Mouse (Mus musculus) midbrain, postnatal 0 days (tissue): ENCODE data around the gene Ap2a2. TPM values are rescaled to one million over a fixed set of nuclear protein-coding genes. Genes with fewer than 3 reads are reported as not detected.

Experiments used
- ATAC-seq: fragments of 200-750 bp; cut with Nextera tagmentation; 2 replicates; pipeline ENCODE4 v1.8.0; 2017; ENCODE audit warnings: moderate number of reproducible peaks, mild to moderate bottlenecking, moderate TSS enrichment, moderate library complexity; ENCODE audit not compliant: low FRiP score
- DNase-seq: peaks from one replicate; pipeline ENCODE4 v3.0.0-alpha.2; 2015; ENCODE audit warnings: low spot score
- H3K27ac ChIP-seq: fragments of 300-500 bp; sonication (generic); 2 replicates; pipeline ENCODE4 v1.5.1; 2014; ENCODE audit warnings: low read depth, mild to moderate bottlenecking, low read length, mixed read lengths
- H3K27me3 ChIP-seq: fragments of 300-500 bp; sonication (generic); 2 replicates; pipeline ENCODE4 v1.6.1; 2014; ENCODE audit warnings: low read length, control low read depth, mixed read lengths; ENCODE audit not compliant: insufficient read depth
- H3K36me3 ChIP-seq: fragments of 300-500 bp; sonication (generic); 2 replicates; pipeline ENCODE4 v1.6.1; 2014; ENCODE audit warnings: low read length, control low read depth, mixed read lengths; ENCODE audit not compliant: insufficient read depth
- H3K4me1 ChIP-seq: fragments of 300-500 bp; sonication (generic); 2 replicates; pipeline ENCODE4 v1.6.1; 2014; ENCODE audit warnings: mild to moderate bottlenecking, control low read depth, antibody characterized with exemption, low read length, mixed read lengths; ENCODE audit not compliant: insufficient read depth
- H3K4me2 ChIP-seq: fragments of 300-500 bp; sonication (generic); 2 replicates; pipeline ENCODE4 v1.6.1; 2014; ENCODE audit warnings: low read depth, mild to moderate bottlenecking, low read length, mixed read lengths; ENCODE audit not compliant: poor library complexity, severe bottlenecking
- H3K4me3 ChIP-seq: fragments of 300-500 bp; sonication (generic); 2 replicates; pipeline ENCODE4 v1.5.1; 2014; ENCODE audit warnings: low read depth, mild to moderate bottlenecking, low read length, moderate library complexity
- H3K9ac ChIP-seq: fragments of 300-500 bp; sonication (generic); replicated peaks from 2 replicates; pipeline ENCODE4 v1.6.1; 2014; ENCODE audit warnings: mild to moderate bottlenecking, low read length, moderate library complexity, mixed read lengths; ENCODE audit not compliant: poor library complexity, severe bottlenecking
- H3K9me3 ChIP-seq: fragments of 300-500 bp; sonication (generic); 2 replicates; pipeline ENCODE4 v1.6.1; 2016; ENCODE audit warnings: low read length, control low read depth
- CTCF ChIP-seq: IDR thresholded peaks from 2 replicates; pipeline ENCODE4 v1.5.1; 2016; ENCODE audit warnings: antibody characterized with exemption, mild to moderate bottlenecking
- WGBS: fragments of 180-500 bp; shearing (Covaris S2); extraction: QIAGEN DNeasy Blood & Tissue Kit; methylation state at CpG from one replicate; pipeline ENCODE4 v1.1.7; 2014; 5-methylcytosine and 5-hydroxymethylcytosine counted together
- polyA plus RNA-seq: library from polyadenylated mRNA; unstranded; fragments of >200 nt; fragmentation: Nextera tagmentation; extraction: Ambion mirVana; gene quantifications from 2 replicates; pipeline ENCODE4 v1.2.1, GENCODE M21; 2015
- total RNA-seq: library from RNA; depleted of rRNA; stranded (reverse); fragments of >200 nt; gene quantifications from 2 replicates; pipeline ENCODE4 v1.2.3, GENCODE M21; 2014

Gene Ap2a2
- total and polyA plus RNA-seq, 2 experiments from 2014 or later, result 129 to 203 TPM

DNA sequence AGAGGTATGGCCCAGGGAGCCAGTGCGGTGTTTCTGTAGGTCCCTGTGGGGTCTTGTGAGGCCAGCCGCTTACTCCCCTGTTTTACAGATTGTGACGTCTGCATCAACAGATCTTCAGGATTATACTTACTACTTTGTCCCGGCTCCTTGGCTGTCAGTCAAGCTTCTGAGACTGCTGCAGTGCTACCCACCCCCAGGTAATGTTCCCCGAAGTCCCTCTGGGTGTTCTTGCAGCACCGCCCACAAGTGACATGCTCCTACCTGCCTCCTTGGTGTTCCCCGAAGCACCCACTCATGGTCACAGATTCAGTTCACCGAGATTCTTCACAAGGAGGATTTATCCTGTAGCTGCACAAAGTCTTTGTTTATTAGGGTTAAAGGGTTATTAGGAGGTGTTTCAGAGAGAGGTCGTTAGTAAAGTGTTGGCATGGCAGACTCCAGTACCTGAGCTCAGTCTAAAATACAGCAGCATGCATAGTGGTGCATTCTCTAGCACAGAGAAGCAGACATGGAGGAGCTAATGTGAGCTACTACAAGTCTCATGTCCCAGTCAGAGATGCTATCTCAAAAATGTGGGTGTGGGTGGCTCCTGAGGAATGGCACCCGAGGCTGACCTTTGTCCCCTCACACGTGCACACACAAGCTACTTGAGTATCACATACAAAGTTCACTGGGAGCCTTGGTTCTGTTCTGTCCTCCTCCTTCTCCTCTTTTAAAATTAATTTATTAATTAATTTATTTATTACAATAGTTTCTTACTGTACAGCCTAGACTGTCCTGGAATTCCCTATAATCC, 47.9 kb downstream of the Ap2a2 start:
- H3K4me2 ChIP-seq, result no peak overlapping the region
- DNase-seq (no peak), ATAC-seq (no peak)
- TF ChIP-seq CTCF, result no peak
- H3K27ac ChIP-seq, result no peak overlapping the region
- 90% methylated on average over 11 of the region's 11 CpGs for WGBS
- H3K4me1 ChIP-seq, result no peaks in the 10 kb centered on the region
- peaks cover 73% of the 10 kb centered on the region for H3K36me3 ChIP-seq
- H3K9ac ChIP-seq, result no peak overlapping the region
- H3K4me3 ChIP-seq, result no peak overlapping the region
- no peaks in the 10 kb centered on the region for H3K27me3 ChIP-seq
- no peaks in the 10 kb centered on the region for H3K9me3 ChIP-seq

- Histone ChIP-seq H3K27me3 (no peaks in the 10 kb centered on the region), H3K4me1 (no peaks in the 10 kb centered on the region), H3K27ac (no peak overlapping the region), H3K4me2 (no peak overlapping the region), H3K36me3 (peaks cover 76% of the 10 kb centered on the region), H3K4me3 (no peak overlapping the region), H3K9me3 (no peaks in the 10 kb centered on the region), H3K9ac (no peak overlapping the region)
- TF ChIP-seq CTCF, result no peak
- DNase-seq (peak; percentile 28), ATAC-seq (no peak)
- WGBS, result 79% methylated on average over 8 of the region's 8 CpGs
Measured at GRCm38 (mm10) chr7:141611711-141612370, 49.9 kb downstream of the Ap2a2 start.

GRCm38 (mm10) chr7:141612371-141612760, 50.4 kb downstream of the Ap2a2 start:
- H3K4me2 ChIP-seq, result no peak overlapping the region
- no peak overlapping the region; the same call in 1 of the 2 replicates for H3K27ac ChIP-seq
- no peak for TF ChIP-seq CTCF
- H3K9me3 ChIP-seq, result no peaks in the 10 kb centered on the region
- WGBS, result 95% methylated on average over 18 of the region's 18 CpGs
- H3K9ac ChIP-seq, result no peak overlapping the region
- H3K27me3 ChIP-seq, result no peaks in the 10 kb centered on the region
- ATAC-seq (no peak), DNase-seq (no peak)
- no peak overlapping the region for H3K4me3 ChIP-seq
- peaks cover 72% of the 10 kb centered on the region for H3K36me3 ChIP-seq
- H3K4me1 ChIP-seq, result no peaks in the 10 kb centered on the region

- TF ChIP-seq CTCF, result no peak
- no peak for DNase-seq
- Histone ChIP-seq H3K4me1 (no peaks in the 10 kb centered on the region), H3K27ac (no peak overlapping the region; the same call in 1 of the 2 replicates), H3K4me2 (no peak overlapping the region), H3K4me3 (no peak overlapping the region), H3K36me3 (peaks cover 72% of the 10 kb centered on the region), H3K9me3 (no peaks in the 10 kb centered on the region), H3K9ac (no peak overlapping the region), H3K27me3 (no peaks in the 10 kb centered on the region)
- no peak for ATAC-seq
- WGBS, result 75% methylated on average over 13 of the region's 13 CpGs
Measured at GRCm38 (mm10) chr7:141612791-141613190, 50.8 kb downstream of the Ap2a2 start.

- ATAC-seq (no peak), DNase-seq (no peak)
- no peaks in the 10 kb centered on the region for H3K4me1 ChIP-seq
- no peak overlapping the region for H3K9ac ChIP-seq
- H3K4me3 ChIP-seq, result no peak overlapping the region
- H3K9me3 ChIP-seq, result no peaks in the 10 kb centered on the region
- peaks cover 74% of the 10 kb centered on the region for H3K36me3 ChIP-seq
- no peak overlapping the region for H3K4me2 ChIP-seq
- no peak overlapping the region for H3K27ac ChIP-seq
- no peak for TF ChIP-seq CTCF
- H3K27me3 ChIP-seq, result no peaks in the 10 kb centered on the region
- WGBS, result 95% methylated on average over 5 of the region's 5 CpGs
Measured at GRCm38 (mm10) chr7:141614329-141614832, 52.4 kb downstream of the Ap2a2 start.

DNA sequence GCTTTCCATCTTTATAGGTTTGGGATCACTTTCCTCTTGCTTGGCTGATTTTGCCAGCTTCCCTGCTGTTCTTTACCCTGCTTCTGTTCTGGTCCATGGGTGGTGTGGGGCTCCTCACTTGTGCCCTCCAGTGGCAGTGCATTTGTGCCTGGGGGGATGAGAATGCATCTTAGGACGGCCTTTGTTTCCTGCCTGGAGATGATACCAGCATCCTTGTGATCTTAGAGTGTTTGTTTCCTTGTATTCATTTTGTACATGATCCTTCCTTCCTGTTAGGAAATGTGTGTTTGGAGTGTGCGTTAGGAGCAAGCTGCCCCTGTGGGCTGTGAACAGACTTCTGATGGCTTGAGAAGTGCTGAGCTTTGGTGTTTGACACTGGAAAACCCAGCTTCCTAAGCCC, 62.2 kb downstream of the Ap2a2 start:
- no peak for DNase-seq
- Histone ChIP-seq H3K27ac (no peak overlapping the region), H3K9me3 (no peaks in the 10 kb centered on the region), H3K9ac (no peak overlapping the region), H3K4me1 (no peaks in the 10 kb centered on the region), H3K4me2 (no peak overlapping the region), H3K27me3 (no peaks in the 10 kb centered on the region), H3K4me3 (no peak overlapping the region), H3K36me3 (peaks cover 76% of the 10 kb centered on the region)
- no peak; the same call in 1 of the 2 replicates for TF ChIP-seq CTCF
- ATAC-seq, result no peak
- 86% methylated on average over 2 of the region's 2 CpGs for WGBS
